Mouse (Mus musculus) forebrain, embryonic 13.5 days (tissue): Measurements from ENCODE around the gene Ift43. TPM values are rescaled to one million over a fixed set of nuclear protein-coding genes. Genes with fewer than 3 reads are reported as not detected.

Experiments
- ATAC-seq: fragments of 200-750 bp; cut with Nextera tagmentation; 2 replicates; pipeline ENCODE4 v1.8.0; 2017
- H3K27ac ChIP-seq: fragments of 300-500 bp; sonication (generic); 2 replicates; pipeline ENCODE4 v1.5.1; 2015; ENCODE audit warnings: inconsistent platforms, mild to moderate bottlenecking, moderate library complexity
- H3K27me3 ChIP-seq: fragments of 300-500 bp; sonication (generic); 2 replicates; pipeline ENCODE4 v1.6.1; 2015; ENCODE audit warnings: mild to moderate bottlenecking, inconsistent platforms
- H3K36me3 ChIP-seq: fragments of 300-500 bp; sonication (generic); 2 replicates; pipeline ENCODE4 v1.6.1; 2015; ENCODE audit warnings: mild to moderate bottlenecking, inconsistent platforms; ENCODE audit not compliant: poor library complexity, severe bottlenecking
- H3K4me1 ChIP-seq: fragments of 300-500 bp; sonication (generic); 2 replicates; pipeline ENCODE4 v1.6.1; 2015; ENCODE audit warnings: inconsistent platforms
- H3K4me2 ChIP-seq: fragments of 300-500 bp; sonication (generic); 2 replicates; pipeline ENCODE4 v1.6.1; 2015; ENCODE audit warnings: inconsistent platforms, mild to moderate bottlenecking, moderate library complexity
- H3K4me3 ChIP-seq: fragments of 300-500 bp; sonication (generic); 2 replicates; pipeline ENCODE4 v1.5.1; 2015; ENCODE audit warnings: mild to moderate bottlenecking, inconsistent platforms
- H3K9ac ChIP-seq: fragments of 300-500 bp; sonication (generic); 2 replicates; pipeline ENCODE4 v1.6.1; 2015; ENCODE audit warnings: mild to moderate bottlenecking, inconsistent platforms
- H3K9me3 ChIP-seq: fragments of 300-500 bp; sonication (generic); replicated peaks from 2 replicates; pipeline ENCODE4 v1.6.1; 2016; ENCODE audit warnings: inconsistent platforms
- WGBS: fragments of 180-500 bp; shearing (Covaris S2); methylation state at CpG from one replicate; pipeline ENCODE4 v1.1.7; 2015; 5-methylcytosine and 5-hydroxymethylcytosine counted together
- polyA plus RNA-seq: library from polyadenylated mRNA; unstranded; fragments of >200 nt; fragmentation: Nextera tagmentation; extraction: Ambion mirVana; gene quantifications from 2 replicates; pipeline ENCODE4 v1.2.1, GENCODE M21; 2015

Gene Ift43
- polyA plus RNA-seq, 1 experiment from 2014 or later: 104 TPM

GRCm38 (mm10) chr12:86138696-86139095 is 56.4 kb downstream of the Ift43 start:
- Histone ChIP-seq H3K4me2 (no peak overlapping the region), H3K9ac (no peak overlapping the region), H3K27ac (no peak overlapping the region), H3K36me3 (peaks cover 11% of the 10 kb centered on the region), H3K4me1 (0 out of 2 replicates have a peak, but pooled peaks cover 6% of the 10 kb centered on the region), H3K27me3 (no peaks in the 10 kb centered on the region), H3K9me3 (no peaks in the 10 kb centered on the region), H3K4me3 (no peak overlapping the region)
- ATAC-seq: no peak
- 89% methylated on average over 9 of the region's 9 CpGs for WGBS

GRCm38 (mm10) chr12:86142389-86142788 is 60.0 kb downstream of the Ift43 start:
- H3K27ac ChIP-seq: no peak overlapping the region
- no peak for ATAC-seq
- no peak overlapping the region for H3K9ac ChIP-seq
- H3K4me2 ChIP-seq: no peak overlapping the region
- H3K27me3 ChIP-seq: no peaks in the 10 kb centered on the region
- no peaks in the 10 kb centered on the region for H3K9me3 ChIP-seq
- H3K4me1 ChIP-seq: no peaks in the 10 kb centered on the region
- 96% methylated on average over 1 of the region's 1 CpGs for WGBS
- no peak overlapping the region for H3K4me3 ChIP-seq
- H3K36me3 ChIP-seq: peaks cover 11% of the 10 kb centered on the region

GRCm38 (mm10) chr12:86146246-86146645 is 63.9 kb downstream of the Ift43 start:
- no peak overlapping the region for H3K4me3 ChIP-seq
- H3K27ac ChIP-seq: no peak overlapping the region
- H3K4me2 ChIP-seq: no peak overlapping the region
- H3K4me1 ChIP-seq: no peaks in the 10 kb centered on the region
- ATAC-seq: no peak
- H3K36me3 ChIP-seq: peaks cover 8% of the 10 kb centered on the region; the same call in 1 of the 2 replicates
- 93% methylated on average over 3 of the region's 3 CpGs for WGBS
- H3K9ac ChIP-seq: no peak overlapping the region
- no peaks in the 10 kb centered on the region for H3K27me3 ChIP-seq
- no peaks in the 10 kb centered on the region for H3K9me3 ChIP-seq

DNA sequence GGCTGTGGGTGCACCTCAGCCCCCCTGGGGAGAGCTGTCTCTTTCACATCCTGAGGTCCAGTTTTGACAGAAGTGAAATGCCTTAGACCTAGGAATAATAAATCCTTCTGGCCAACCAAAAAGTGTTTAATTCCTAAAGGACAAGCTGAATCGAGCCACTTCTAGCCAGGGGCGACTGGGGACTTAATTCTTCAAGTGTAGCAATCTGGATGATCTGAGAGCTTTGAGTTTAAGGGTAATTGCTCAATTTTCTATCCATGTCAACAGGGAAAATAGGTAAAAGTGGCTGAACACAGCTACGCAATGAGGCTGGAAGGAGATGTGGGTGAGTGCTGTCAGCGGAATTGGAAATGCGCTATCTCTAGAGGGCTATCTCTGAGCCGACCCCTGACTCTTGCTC is 65.9 kb downstream of the Ift43 start:
- H3K9me3 ChIP-seq: no peaks in the 10 kb centered on the region
- H3K27me3 ChIP-seq: no peaks in the 10 kb centered on the region
- H3K4me2 ChIP-seq: no peak overlapping the region
- H3K4me3 ChIP-seq: no peak overlapping the region
- H3K27ac ChIP-seq: no peak overlapping the region
- no peak overlapping the region for H3K9ac ChIP-seq
- H3K4me1 ChIP-seq: peaks cover 7% of the 10 kb centered on the region
- H3K36me3 ChIP-seq: peaks cover 8% of the 10 kb centered on the region; the same call in 1 of the 2 replicates
- ATAC-seq: no peak
- 90% methylated on average over 6 of the region's 6 CpGs for WGBS

GRCm38 (mm10) chr12:86149087-86149486 is 66.7 kb downstream of the Ift43 start:
- 90% methylated on average over 6 of the region's 6 CpGs for WGBS
- no peak for ATAC-seq
- no peaks in the 10 kb centered on the region for H3K27me3 ChIP-seq
- H3K9ac ChIP-seq: no peak overlapping the region
- no peaks in the 10 kb centered on the region for H3K9me3 ChIP-seq
- no peak overlapping the region for H3K4me2 ChIP-seq
- no peak overlapping the region for H3K4me3 ChIP-seq
- peaks cover 14% of the 10 kb centered on the region for H3K4me1 ChIP-seq
- peaks cover 8% of the 10 kb centered on the region; the same call in 1 of the 2 replicates for H3K36me3 ChIP-seq
- no peak overlapping the region for H3K27ac ChIP-seq

- H3K9me3 ChIP-seq: no peaks in the 10 kb centered on the region
- H3K4me1 ChIP-seq: peaks cover 25% of the 10 kb centered on the region
- no peak overlapping the region for H3K27ac ChIP-seq
- no peak overlapping the region for H3K4me2 ChIP-seq
- H3K9ac ChIP-seq: no peak overlapping the region
- WGBS: 85% methylated on average over 12 of the region's 12 CpGs
- peaks cover 8% of the 10 kb centered on the region; the same call in 1 of the 2 replicates for H3K36me3 ChIP-seq
- H3K4me3 ChIP-seq: no peak overlapping the region
- H3K27me3 ChIP-seq: no peaks in the 10 kb centered on the region
- no peak for ATAC-seq
Measured at GRCm38 (mm10) chr12:86151941-86152340, 69.6 kb downstream of the Ift43 start.

DNA sequence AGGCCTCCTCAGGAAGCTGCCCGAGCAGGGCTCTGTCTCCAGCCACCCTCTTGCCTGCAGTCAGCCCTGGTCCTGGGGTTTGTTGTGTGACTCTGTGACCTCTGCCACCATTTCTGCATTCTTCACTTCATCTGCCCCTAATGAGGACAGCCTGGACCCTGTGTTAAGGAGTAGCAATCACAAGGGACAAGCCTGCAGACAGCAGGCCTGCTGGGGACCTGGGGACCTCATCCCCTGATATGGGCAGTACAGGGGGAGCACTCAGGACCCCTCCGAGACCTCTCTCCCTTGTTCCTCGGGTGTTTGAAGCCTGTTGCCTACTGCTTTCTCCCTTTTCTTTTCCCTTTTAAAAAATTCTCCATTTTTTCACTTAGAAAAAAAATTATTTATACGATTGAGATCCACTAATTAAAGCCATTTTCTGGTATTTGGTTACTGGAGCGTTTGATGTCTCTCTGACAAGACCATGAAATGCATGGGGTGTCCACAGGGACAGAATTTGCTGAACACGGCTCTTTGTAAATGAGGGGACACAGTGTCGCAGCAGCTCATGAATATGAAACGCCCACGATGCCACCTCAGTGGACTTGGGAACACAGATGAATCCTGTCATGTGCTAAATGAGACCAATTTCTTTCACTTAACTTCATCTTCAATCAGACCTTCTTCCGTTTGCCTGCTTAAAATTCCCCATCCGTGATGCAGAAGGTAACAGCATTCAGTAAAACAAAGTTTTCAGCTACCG is 71.0 kb downstream of the Ift43 start:
- H3K4me1 ChIP-seq: peaks cover 39% of the 10 kb centered on the region
- H3K27ac ChIP-seq: no peak overlapping the region; the same call in 1 of the 2 replicates
- H3K9me3 ChIP-seq: no peaks in the 10 kb centered on the region
- no peaks in the 10 kb centered on the region for H3K27me3 ChIP-seq
- no peak overlapping the region for H3K4me3 ChIP-seq
- no peak for ATAC-seq
- whole genome bisulfite sequencing: 60% methylated on average over 12 of the region's 12 CpGs
- no peak overlapping the region for H3K9ac ChIP-seq
- peaks cover 8% of the 10 kb centered on the region; the same call in 1 of the 2 replicates for H3K36me3 ChIP-seq
- no peak overlapping the region for H3K4me2 ChIP-seq

GRCm38 (mm10) chr12:86155176-86155575 is 72.8 kb downstream of the Ift43 start:
- Histone ChIP-seq H3K9ac (no peak overlapping the region), H3K36me3 (peaks cover 6% of the 10 kb centered on the region), H3K27ac (no peak overlapping the region), H3K4me2 (no peak overlapping the region), H3K9me3 (no peaks in the 10 kb centered on the region), H3K4me1 (peaks cover 52% of the 10 kb centered on the region), H3K4me3 (no peak overlapping the region), H3K27me3 (no peaks in the 10 kb centered on the region)
- no peak for ATAC-seq
- 85% methylated on average over 8 of the region's 8 CpGs for WGBS

GRCm38 (mm10) chr12:86157166-86157565 is 74.8 kb downstream of the Ift43 start:
- Histone ChIP-seq H3K27ac (no peak overlapping the region), H3K4me1 (peaks cover 52% of the 10 kb centered on the region), H3K4me3 (no peak overlapping the region), H3K27me3 (peaks cover 9% of the 10 kb centered on the region; the same call in 1 of the 2 replicates), H3K36me3 (peaks cover 18% of the 10 kb centered on the region), H3K9me3 (peaks cover 7% of the 10 kb centered on the region; the same call in 1 of the 2 replicates), H3K4me2 (no peak overlapping the region), H3K9ac (no peak overlapping the region)
- 76% methylated on average over 8 of the region's 8 CpGs for WGBS
- ATAC-seq: 0 out of 2 replicates have a peak, but pooled peaks have one; percentile 36

- 23% methylated on average over 8 of the region's 8 CpGs for WGBS
- Histone ChIP-seq H3K27me3 (peaks cover 9% of the 10 kb centered on the region; the same call in 1 of the 2 replicates), H3K9me3 (peaks cover 7% of the 10 kb centered on the region; the same call in 1 of the 2 replicates), H3K36me3 (peaks cover 18% of the 10 kb centered on the region), H3K4me3 (no peak overlapping the region), H3K27ac (no peak overlapping the region), H3K9ac (no peak overlapping the region), H3K4me2 (no peak overlapping the region), H3K4me1 (peaks cover 53% of the 10 kb centered on the region)
- 0 out of 2 replicates have a peak, but pooled peaks have one; percentile 14 for ATAC-seq
Measured at GRCm38 (mm10) chr12:86157894-86158444, 75.6 kb downstream of the Ift43 start.

- no peak; the same call in 1 of the 2 replicates for ATAC-seq
- no peak overlapping the region for H3K4me3 ChIP-seq
- 80% methylated on average over 20 of the region's 20 CpGs for WGBS
Measured at GRCm38 (mm10) chr12:86158689-86159483, 76.5 kb downstream of the Ift43 start.

More at GRCm38 (mm10) chr12:86158689-86159483, 76.5 kb downstream of the Ift43 start:
- Histone ChIP-seq H3K9me3 (peaks cover 7% of the 10 kb centered on the region; the same call in 1 of the 2 replicates), H3K27ac (0 out of 2 replicates have a peak overlapping the region, but pooled peaks have one; percentile 6), H3K4me1 (peaks cover 54% of the 10 kb centered on the region), H3K4me2 (no peak overlapping the region), H3K36me3 (peaks cover 18% of the 10 kb centered on the region), H3K9ac (no peak overlapping the region), H3K27me3 (peaks cover 9% of the 10 kb centered on the region; the same call in 1 of the 2 replicates)
